Mouse (Mus musculus) retina, embryonic 14.5 days (tissue): ENCODE data around the gene Gm1330.
"Not testable (repeated sequence)": the region's sequence is repeated elsewhere in the genome, so short reads cannot be mapped to it uniquely, and the experiment has no call there.

Experiments used
- DNase-seq: peaks from one replicate; pipeline ENCODE4 v3.0.0-alpha.2; 2015; ENCODE audit warnings: low spot score

The Gm1330 gene

GRCm38 (mm10) chr2:149003151-149003550 lies at the start of gene Gm1330:
Gene Gm1330 (minus strand): TSS chr2:149003251.
- no peak for DNase-seq

- DNase-seq, result not testable (repeated sequence)
These were observed 14.1 kb upstream of the Gm1330 start, which contains the start of gene Gm10750 for GRCm38 (mm10) chr2:149017137-149017536. Gene Gm10750 (minus strand): TSS chr2:149017237.

GRCm38 (mm10) chr2:149004826-149005225 lies 1.8 kb upstream of the Gm1330 start:
- DNase-seq, result no peak

GRCm38 (mm10) chr2:148995133-148995532 lies 7.9 kb downstream of the Gm1330 start:
- no peak for DNase-seq
